Mouse (Mus musculus): ENCODE data around the gene Cyp2c55. TPM values are rescaled to one million over a fixed set of nuclear protein-coding genes. Genes with fewer than 3 reads are reported as not detected.

Cyp2c55 gene
- polyA plus RNA-seq, 1 experiment from 2014 or later = not detected

GRCm38 (mm10) chr19:39057928-39058327 is 51.1 kb downstream of the Cyp2c55 start:
- Histone ChIP-seq H3K4me3 (ENCODE audit: low read depth, low read length) (no peak overlapping the region), H3K27me3 (replicated peaks; ENCODE audit: control insufficient read depth, insufficient read depth, low read length) (no peaks in the 10 kb centered on the region), H3K9me3 (ENCODE audit: control insufficient read depth, low read length) (no peaks in the 10 kb centered on the region), H3K9ac (ENCODE audit: low read depth, low read length) (no peak overlapping the region), H3K27ac (replicated peaks; ENCODE audit: low read depth, low read length) (no peak overlapping the region), H3K4me1 (ENCODE audit: control insufficient read depth, insufficient read depth, low read length) (no peaks in the 10 kb centered on the region), H3K4me2 (ENCODE audit: low read depth, low read length) (no peak overlapping the region), H3K36me3 (ENCODE audit: control insufficient read depth, insufficient read depth, low read length) (no peaks in the 10 kb centered on the region)
- ATAC-seq (ENCODE audit: low read depth) (no peak), DNase-seq (ENCODE audit: low spot score) (no peak)
- WGBS = 92% methylated on average over 1 of the region's 1 CpGs

DNA sequence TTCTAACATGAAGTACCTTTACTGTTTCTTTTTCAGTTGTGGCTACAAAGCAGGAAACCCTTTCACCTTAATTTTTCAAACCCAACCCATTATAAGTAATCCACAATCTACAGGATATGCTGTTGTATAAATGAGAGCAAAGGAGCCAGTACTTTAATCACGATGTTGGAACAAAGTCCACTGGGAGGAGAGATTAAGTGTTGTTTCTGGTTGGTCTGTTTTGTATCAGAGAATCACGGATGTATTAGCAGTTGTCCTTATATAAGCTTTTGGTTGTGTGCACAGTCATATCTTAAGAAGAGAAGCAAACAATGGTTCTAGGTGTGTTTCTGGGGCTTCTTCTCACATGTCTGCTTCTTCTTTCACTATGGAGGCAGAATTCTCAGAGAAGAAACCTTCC is 53.9 kb downstream of the Cyp2c55 start, which contains the start of gene Cyp2c65:
Gene Cyp2c65, plus strand, starts transcription at position 297 of the 400 bp plus-strand sequence.
- Histone ChIP-seq H3K9me3 (ENCODE audit: control insufficient read depth, low read length) (no peaks in the 10 kb centered on the region), H3K4me1 (ENCODE audit: control insufficient read depth, insufficient read depth, low read length) (no peaks in the 10 kb centered on the region), H3K4me2 (ENCODE audit: low read depth, low read length) (no peak within 1 kb of the TSS), H3K9ac (ENCODE audit: low read depth, low read length) (no peak within 1 kb of the TSS), H3K36me3 (ENCODE audit: control insufficient read depth, insufficient read depth, low read length) (no peaks in the 10 kb centered on the region), H3K27ac (replicated peaks; ENCODE audit: low read depth, low read length) (no peak within 1 kb of the TSS), H3K27me3 (replicated peaks; ENCODE audit: control insufficient read depth, insufficient read depth, low read length) (no peaks in the 10 kb centered on the region), H3K4me3 (ENCODE audit: low read depth, low read length) (no peak within 1 kb of the TSS)
- WGBS = 68% methylated on average over 2 of the region's 2 CpGs
- DNase-seq (ENCODE audit: low spot score) (no peak), ATAC-seq (ENCODE audit: low read depth) (no peak)

Small RNA genes within 50 kb of the gene (microRNA-seq; reads per million reads assigned to microRNA genes)
- not detected for gene Gm23800 (ENCODE audit: borderline number of aligned reads)

Other genes with a start within 250 kb of the Cyp2c55 start
- gene Noc3l, start 187.8 kb upstream of the Cyp2c55 start, polyA plus RNA-seq (2014; fragmentation: Nextera tagmentation; extraction: Ambion mirVana) = 6.5 and 8.5 TPM in 2 replicates
- 4.2 and 4.7 TPM in 2 replicates for gene Tbc1d12, start 170.4 kb upstream of the Cyp2c55 start, polyA plus RNA-seq (2014; fragmentation: Nextera tagmentation; extraction: Ambion mirVana)
- 35.4 and 39.3 TPM in 2 replicates for gene Hells, start 76.1 kb upstream of the Cyp2c55 start, polyA plus RNA-seq (2014; fragmentation: Nextera tagmentation; extraction: Ambion mirVana)
- gene Cyp2c65, start 54.0 kb downstream of the Cyp2c55 start, polyA plus RNA-seq (2014; fragmentation: Nextera tagmentation; extraction: Ambion mirVana) = not detected in 2 replicates
- gene Cyp2c66, start 106.9 kb downstream of the Cyp2c55 start, polyA plus RNA-seq (2014; fragmentation: Nextera tagmentation; extraction: Ambion mirVana) = not detected in 2 replicates

Measured in embryonic facial prominence, embryonic 14.5 days (tissue).